Mouse (Mus musculus) Patski (cell line): ENCODE data around the gene Nrip1. TPM values are rescaled to one million over a fixed set of nuclear protein-coding genes. Genes with fewer than 3 reads are reported as not detected.

Experiments
- ATAC-seq: fragments of 100-300 bp; one replicate; pipeline ENCODE4 v1.8.0; 2021
- CTCF ChIA-PET: fragments of 350-600 bp; sonication (Branson Sonifier 250); formaldehyde crosslinking; loops from one replicate; lab custom pipeline; 2022; ENCODE audit warnings: inconsistent platforms; lab: Charles Lee
- POLR2A ChIA-PET: fragments of 350-600 bp; sonication (Branson Sonifier 250); formaldehyde crosslinking; loops from one replicate; lab custom pipeline; 2022; ENCODE audit warnings: antibody characterized with exemption, inconsistent platforms; lab: Charles Lee
- DNase-seq: peaks from one replicate; pipeline ENCODE4 v3.0.0-alpha.2; 2011; ENCODE audit warnings: low read depth, low spot score
- H3K27me3 ChIP-seq: fragments of 371-371 bp; one replicate; pipeline ENCODE4 v1.5.1; 2021
- CTCF ChIP-seq: fragments of 100-300 bp; IDR thresholded peaks from one replicate; pipeline ENCODE4 v1.5.1; 2021
- in situ Hi-C: fragments of 300-500 bp; cut with MboI; formaldehyde crosslinking; loops from 3 replicates; pipeline ENCODE4 v1.11.1; 2018; ENCODE audit warnings: low pct_unique_long_range_greater_than_20kb, mixed read lengths
- polyA plus RNA-seq: library from polyadenylated mRNA; unstranded; gene quantifications from one replicate; pipeline ENCODE4 v1.2.3, GENCODE M21; 2021

The Nrip1 gene
- polyA plus RNA-seq, 1 experiment from 2014 or later = 9.5 TPM

- in situ Hi-C loops = no loop called here
- ChIA-PET CTCF (no interaction called here), POLR2A (no interaction called here)
- no peaks in the 10 kb centered on the region for H3K27me3 ChIP-seq
- DNase-seq (no peak), ATAC-seq (no peak)
- no peak for TF ChIP-seq CTCF
Observed at GRCm38 (mm10) chr16:76301037-76301727, 72.4 kb downstream of the Nrip1 start.

GRCm38 (mm10) chr16:76300452-76300851, 73.2 kb downstream of the Nrip1 start:
- ATAC-seq (no peak), DNase-seq (no peak)
- TF ChIP-seq CTCF = no peak
- no peaks in the 10 kb centered on the region for H3K27me3 ChIP-seq
- ChIA-PET CTCF (no interaction called here), POLR2A (no interaction called here)
- in situ Hi-C loops = no loop called here

GRCm38 (mm10) chr16:76299511-76299910, 74.1 kb downstream of the Nrip1 start:
- ChIA-PET CTCF (interaction anchor here (0.9 kb wide), 1 partner anchor 27 kb away, joined by 3 read pairs; no protein-coding TSS in a partner anchor), POLR2A (no interaction called here)
- ATAC-seq (no peak), DNase-seq (no peak)
- in situ Hi-C loops = no loop called here
- TF ChIP-seq CTCF = no peak
- H3K27me3 ChIP-seq = no peaks in the 10 kb centered on the region

GRCm38 (mm10) chr16:76295322-76295721, 78.3 kb downstream of the Nrip1 start:
- H3K27me3 ChIP-seq = no peaks in the 10 kb centered on the region
- ATAC-seq (no peak), DNase-seq (no peak)
- ChIA-PET CTCF (no interaction called here), POLR2A (no interaction called here)
- in situ Hi-C loops = no loop called here
- no peak for TF ChIP-seq CTCF

- POLR2A ChIA-PET = no interaction called here
- no peak for TF ChIP-seq CTCF
- in situ Hi-C loops = no loop called here
- CTCF ChIA-PET = no interaction called here
- ATAC-seq (no peak), DNase-seq (no peak)
- no peaks in the 10 kb centered on the region for H3K27me3 ChIP-seq
Observed at GRCm38 (mm10) chr16:76294550-76294949, 79.1 kb downstream of the Nrip1 start.

- no peak for TF ChIP-seq CTCF
- POLR2A ChIA-PET = no interaction called here
- no peaks in the 10 kb centered on the region for H3K27me3 ChIP-seq
- CTCF ChIA-PET = interaction anchor here (1.0 kb wide), 1 partner anchor 22 kb away, joined by 3 read pairs; no protein-coding TSS in a partner anchor
- ATAC-seq = no peak
- DNase-seq = no peak
- in situ Hi-C loops = no loop called here
Observed at GRCm38 (mm10) chr16:76293765-76294463, 79.7 kb downstream of the Nrip1 start.

- ChIA-PET POLR2A (no interaction called here), CTCF (interaction anchor here (1.0 kb wide), 1 partner anchor 22 kb away, joined by 3 read pairs; no protein-coding TSS in a partner anchor)
- no peak for TF ChIP-seq CTCF
- in situ Hi-C loops = no loop called here
- no peak for DNase-seq
- no peak for ATAC-seq
- H3K27me3 ChIP-seq = no peaks in the 10 kb centered on the region
Observed at GRCm38 (mm10) chr16:76293176-76293575, 80.5 kb downstream of the Nrip1 start.

GRCm38 (mm10) chr16:76292656-76293055, 81.0 kb downstream of the Nrip1 start:
- no peak for TF ChIP-seq CTCF
- no peaks in the 10 kb centered on the region for H3K27me3 ChIP-seq
- CTCF ChIA-PET = no interaction called here
- POLR2A ChIA-PET = no interaction called here
- in situ Hi-C loops = no loop called here
- DNase-seq (no peak), ATAC-seq (no peak)

GRCm38 (mm10) chr16:76291366-76291765, 82.3 kb downstream of the Nrip1 start:
- CTCF ChIA-PET = no interaction called here
- no peaks in the 10 kb centered on the region for H3K27me3 ChIP-seq
- no peak for ATAC-seq
- POLR2A ChIA-PET = no interaction called here
- DNase-seq = no peak
- no peak for TF ChIP-seq CTCF
- in situ Hi-C loops = no loop called here

GRCm38 (mm10) chr16:76289495-76289894, 84.1 kb downstream of the Nrip1 start:
- no peaks in the 10 kb centered on the region for H3K27me3 ChIP-seq
- POLR2A ChIA-PET = no interaction called here
- TF ChIP-seq CTCF = no peak
- ATAC-seq = no peak
- in situ Hi-C loops = no loop called here
- CTCF ChIA-PET = no interaction called here
- no peak for DNase-seq

- DNase-seq (no peak), ATAC-seq (no peak)
- in situ Hi-C loops = no loop called here
- ChIA-PET POLR2A (interaction anchor here (0.5 kb wide), 1 partner anchor 515 kb away, joined by 3 read pairs; no protein-coding TSS in a partner anchor), CTCF (interaction anchor here (1.3 kb wide), 1 partner anchor 37 kb away, joined by 3 read pairs; no protein-coding TSS in a partner anchor)
- H3K27me3 ChIP-seq = no peaks in the 10 kb centered on the region
- TF ChIP-seq CTCF = no peak
Observed at GRCm38 (mm10) chr16:76283796-76284195, 89.8 kb downstream of the Nrip1 start.
